Comparison of ENCODE assay signal across 17 mouse cellular contexts in genomic region chr4:139747190-139747936, GRCm38 (mm10).
DNase-seq lines count a peak whose midpoint lies in the region; ATAC-seq and TF ChIP-seq lines count a peak whose summit lies in the region.
"Had no signal": no experiment of that assay in that cellular context is flagged by ENCODE, and none has a peak within 500 bp of the region (broad histone marks: within the 10 kb centered on the region; RNA-seq: fewer than 3 reads in every experiment).

No protein-coding gene starts in this region.

- no peaks in the 10 kb centered on the region for H3K36me3 ChIP-seq in limb, embryonic 11.5 days (ENCODE audit: control insufficient read depth, insufficient read depth, low read length)
- no peaks in the 10 kb centered on the region for H3K36me3 ChIP-seq in thymus, adult 2 months (ENCODE audit: control insufficient read depth, insufficient read depth, low read length)
- H3K36me3 ChIP-seq: embryonic facial prominence, embryonic 15.5 days had no signal

- H3K4me3 ChIP-seq in limb, embryonic 11.5 days (ENCODE audit: low read depth, low read length), result no peak overlapping the region
- H3K4me3 ChIP-seq in thymus, adult 2 months (ENCODE audit: control insufficient read depth, insufficient read depth, low read length), result no peak overlapping the region
- H3K4me3 ChIP-seq: embryonic facial prominence, embryonic 15.5 days; left cerebral cortex, adult 2 months had no signal

- 16% methylated on average over 12 of the region's 12 CpGs for WGBS in limb, embryonic 11.5 days
- WGBS in thymus, adult 2 months, result 93% methylated on average over 12 of the region's 12 CpGs

- H3K27ac ChIP-seq in limb, embryonic 11.5 days (replicated peaks; ENCODE audit: low read depth, low read length), result no peak overlapping the region; the same call in 1 of the 2 replicates
- no peak overlapping the region for H3K27ac ChIP-seq in thymus, adult 2 months (ENCODE audit: control insufficient read depth, insufficient read depth, low read length)
- H3K27ac ChIP-seq: embryonic facial prominence, embryonic 15.5 days; hindbrain, embryonic 14.5 days; left cerebral cortex, adult 2 months; macrophage had no signal

- H3K27me3 ChIP-seq in limb, embryonic 11.5 days (ENCODE audit: control insufficient read depth, insufficient read depth, low read length), result peaks cover 3% of the 10 kb centered on the region; the same call in 1 of the 2 replicates
- no peaks in the 10 kb centered on the region; the same call in 1 of the 2 replicates for H3K27me3 ChIP-seq in thymus, adult 2 months (ENCODE audit: control insufficient read depth, insufficient read depth, low read length)
- H3K27me3 ChIP-seq: embryonic facial prominence, embryonic 15.5 days had no signal

- peak; percentile 33 for DNase-seq in lung, postnatal 10 days
- DNase-seq in lung, postnatal 25 days (ENCODE audit: low spot score), result no peak
- peak; percentile 83 for DNase-seq in embryo, embryonic 10 days (ENCODE audit: low spot score)
- DNase-seq in gastrocnemius, adult 18-20 months (ENCODE audit: low spot score), result peak; percentile 11
- DNase-seq in limb, embryonic 11.5 days (ENCODE audit: low spot score), result peak; percentile 54
- no peak for DNase-seq in thymus, adult 2 months
- DNase-seq in cerebellum, postnatal 36 days, result no peak
- DNase-seq: adrenal gland, postnatal 14 days; cerebellum, adult 9-10 months; heart, postnatal 10 days; midbrain, embryonic 14.5 days; right cerebral cortex, postnatal 14 days had no signal

- no peak for TF ChIP-seq POLR2A in thymus, adult 2 months (IDR thresholded peaks at IDR 0.05; ENCODE audit: control insufficient read depth, extremely low read depth, insufficient read depth, low read length, poor library complexity)

- no peak for TF ChIP-seq CTCF in thymus, adult 2 months (IDR thresholded peaks at IDR 0.05; ENCODE audit: borderline replicate concordance, control insufficient read depth, extremely low read depth, insufficient read depth, low read length, poor library complexity)

- H3K9ac ChIP-seq in limb, embryonic 11.5 days (ENCODE audit: low read length), result no peak overlapping the region
- H3K9ac ChIP-seq: embryonic facial prominence, embryonic 15.5 days; hindbrain, embryonic 14.5 days had no signal

- ATAC-seq in limb, embryonic 11.5 days (ENCODE audit: insufficient number of reproducible peaks, low FRiP score, low TSS enrichment, low read depth), result no peak
- ATAC-seq: forebrain, embryonic 16.5 days had no signal

- no peak overlapping the region for H3K4me2 ChIP-seq in limb, embryonic 11.5 days (ENCODE audit: low read depth, severe bottlenecking)
- H3K4me2 ChIP-seq: embryonic facial prominence, embryonic 15.5 days; hindbrain, embryonic 14.5 days had no signal

- peaks cover 16% of the 10 kb centered on the region for H3K4me1 ChIP-seq in limb, embryonic 11.5 days (ENCODE audit: control insufficient read depth, insufficient read depth, low read length)
- no peaks in the 10 kb centered on the region for H3K4me1 ChIP-seq in thymus, adult 2 months (replicated peaks; ENCODE audit: control insufficient read depth, insufficient read depth, low read length)

- H3K9me3 ChIP-seq in limb, embryonic 11.5 days (ENCODE audit: control insufficient read depth, low read length), result no peaks in the 10 kb centered on the region
- H3K9me3 ChIP-seq: embryonic facial prominence, embryonic 15.5 days had no signal

Comparison
In these comparisons a context has a peak if more than half of its experiments do, and no peak if none do; other contexts are left out.
1. DNase-seq: peak in lung, postnatal 10 days (single experiment), embryo, embryonic 10 days (single experiment), gastrocnemius, adult 18-20 months (single experiment) and limb, embryonic 11.5 days (single experiment); none in lung, postnatal 25 days (single experiment), thymus, adult 2 months (single experiment) and cerebellum, postnatal 36 days (0 of 2).